Mouse (Mus musculus) heart, postnatal 0 days (tissue): ENCODE data around the gene Lhb. TPM values are rescaled to one million over a fixed set of nuclear protein-coding genes. Genes with fewer than 3 reads are reported as not detected.
A peak's percentile ranks its signal among the peaks of the same experiment; 100 is the strongest.

ENCODE experiments used
- ATAC-seq: fragments of 200-750 bp; cut with Nextera tagmentation; 2 replicates; pipeline ENCODE4 v1.8.0; 2017; ENCODE audit warnings: low read depth, moderate number of reproducible peaks, moderate library complexity; ENCODE audit not compliant: insufficient read depth
- DNase-seq: peaks from one replicate; pipeline ENCODE4 v3.0.0-alpha.2; 2016; ENCODE audit warnings: low spot score
- H3K27ac ChIP-seq: fragments of 300-500 bp; sonication (generic); 2 replicates; pipeline ENCODE4 v1.5.1; 2014; ENCODE audit warnings: low read depth, mild to moderate bottlenecking
- H3K27me3 ChIP-seq: fragments of 300-500 bp; sonication (generic); 2 replicates; pipeline ENCODE4 v1.6.1; 2014; ENCODE audit warnings: low read length, mixed read lengths; ENCODE audit not compliant: control insufficient read depth, insufficient read depth
- H3K36me3 ChIP-seq: fragments of 300-500 bp; sonication (generic); replicated peaks from 2 replicates; pipeline ENCODE4 v1.6.1; 2014; ENCODE audit warnings: low read length, mixed read lengths; ENCODE audit not compliant: control insufficient read depth, insufficient read depth
- H3K4me1 ChIP-seq: fragments of 300-500 bp; sonication (generic); 2 replicates; pipeline ENCODE4 v1.6.1; 2014; ENCODE audit warnings: antibody characterized with exemption; ENCODE audit not compliant: control insufficient read depth, insufficient read depth
- H3K4me2 ChIP-seq: fragments of 300-500 bp; sonication (generic); 2 replicates; pipeline ENCODE4 v1.6.1; 2014; ENCODE audit warnings: low read depth, mild to moderate bottlenecking, low read length, moderate library complexity
- H3K4me3 ChIP-seq: fragments of 300-500 bp; sonication (generic); 2 replicates; pipeline ENCODE4 v1.5.1; 2014; ENCODE audit warnings: low read depth, low read length
- H3K9ac ChIP-seq: fragments of 300-500 bp; sonication (generic); replicated peaks from 2 replicates; pipeline ENCODE4 v1.6.1; 2014; ENCODE audit warnings: low read depth, low read length, mixed read lengths
- H3K9me3 ChIP-seq: fragments of 300-500 bp; sonication (generic); replicated peaks from 2 replicates; pipeline ENCODE4 v1.6.1; 2016; ENCODE audit warnings: low read length; ENCODE audit not compliant: control insufficient read depth
- CTCF ChIP-seq: IDR thresholded peaks from 2 replicates; pipeline ENCODE4 v1.5.1; 2016; ENCODE audit warnings: antibody characterized with exemption, control low read depth, low read depth
- EP300 ChIP-seq: IDR thresholded peaks from 2 replicates; pipeline ENCODE4 v1.6.1; 2016; ENCODE audit warnings: antibody characterized with exemption, low read depth
- WGBS: fragments of 180-500 bp; shearing (Covaris S2); extraction: QIAGEN DNeasy Blood & Tissue Kit; methylation state at CpG from one replicate; pipeline ENCODE4 v1.1.7; 2014; 5-methylcytosine and 5-hydroxymethylcytosine counted together
- polyA plus RNA-seq: library from polyadenylated mRNA; unstranded; fragments of >200 nt; fragmentation: Nextera tagmentation; extraction: Ambion mirVana; gene quantifications from 2 replicates; pipeline ENCODE4 v1.2.1, GENCODE M21; 2015
- total RNA-seq: library from RNA; depleted of rRNA; stranded (reverse); fragments of >200 nt; gene quantifications from 2 replicates; pipeline ENCODE4 v1.2.3, GENCODE M21; 2014; ENCODE audit warnings: low replicate concordance

The Lhb gene
- total and polyA plus RNA-seq, 2 experiments from 2014 or later, result not detected

GRCm38 (mm10) chr7:45454971-45455370, 34.4 kb downstream of the Lhb start:
- Histone ChIP-seq H3K9ac (no peak overlapping the region), H3K4me3 (no peak overlapping the region), H3K9me3 (no peaks in the 10 kb centered on the region), H3K4me2 (no peak overlapping the region), H3K27me3 (no peaks in the 10 kb centered on the region), H3K36me3 (peaks cover 63% of the 10 kb centered on the region), H3K27ac (no peak overlapping the region), H3K4me1 (peaks cover 12% of the 10 kb centered on the region; the same call in 1 of the 2 replicates)
- no peak for ATAC-seq
- TF ChIP-seq CTCF, result no peak
- no peak for TF ChIP-seq EP300
- WGBS, result 92% methylated on average over 10 of the region's 15 CpGs
- DNase-seq, result no peak

- no peak overlapping the region for H3K27ac ChIP-seq
- H3K36me3 ChIP-seq, result peaks cover 62% of the 10 kb centered on the region
- H3K27me3 ChIP-seq, result no peaks in the 10 kb centered on the region
- whole genome bisulfite sequencing, result 68% methylated on average over 13 of the region's 13 CpGs
- DNase-seq, result no peak
- H3K4me2 ChIP-seq, result no peak overlapping the region
- H3K4me3 ChIP-seq, result no peak overlapping the region
- no peak overlapping the region for H3K9ac ChIP-seq
- H3K9me3 ChIP-seq, result no peaks in the 10 kb centered on the region
- TF ChIP-seq EP300, result no peak
- no peak for TF ChIP-seq CTCF
- no peak for ATAC-seq
- H3K4me1 ChIP-seq, result peaks cover 21% of the 10 kb centered on the region
These were observed 35.5 kb downstream of the Lhb start for GRCm38 (mm10) chr7:45455932-45456696.

- 25% methylated on average over 9 of the region's 9 CpGs for WGBS
- DNase-seq (no peak), ATAC-seq (no peak)
- Histone ChIP-seq H3K27me3 (no peaks in the 10 kb centered on the region), H3K9me3 (no peaks in the 10 kb centered on the region), H3K36me3 (peaks cover 59% of the 10 kb centered on the region), H3K9ac (no peak overlapping the region), H3K4me1 (peaks cover 21% of the 10 kb centered on the region), H3K4me2 (0 out of 2 replicates have a peak overlapping the region, but pooled peaks have one; percentile 81), H3K27ac (peak overlapping the region; percentile 22; the same call in 1 of the 2 replicates), H3K4me3 (no peak overlapping the region)
- TF ChIP-seq CTCF, result no peak
- no peak for TF ChIP-seq EP300
These were observed 36.1 kb downstream of the Lhb start for GRCm38 (mm10) chr7:45456721-45457203.

- no peaks in the 10 kb centered on the region for H3K9me3 ChIP-seq
- H3K36me3 ChIP-seq, result peaks cover 55% of the 10 kb centered on the region
- no peak for DNase-seq
- peak overlapping the region; percentile 88; the same call in 1 of the 2 replicates for H3K9ac ChIP-seq
- no peak for ATAC-seq
- H3K27me3 ChIP-seq, result no peaks in the 10 kb centered on the region
- H3K4me3 ChIP-seq, result peak overlapping the region; percentile 74
- H3K4me2 ChIP-seq, result peak overlapping the region; percentile 81
- WGBS, result 46% methylated on average over 9 of the region's 10 CpGs
- peak overlapping the region; percentile 22; the same call in 1 of the 2 replicates for H3K27ac ChIP-seq
- peaks cover 21% of the 10 kb centered on the region for H3K4me1 ChIP-seq
- peak; percentile 53; the same call in 1 of the 2 replicates for TF ChIP-seq EP300
- no peak for TF ChIP-seq CTCF
These were observed 36.8 kb downstream of the Lhb start for GRCm38 (mm10) chr7:45457204-45458060.

- no peak for TF ChIP-seq EP300
- no peak for TF ChIP-seq CTCF
- Histone ChIP-seq H3K9ac (peak overlapping the region; percentile 88), H3K36me3 (peaks cover 50% of the 10 kb centered on the region), H3K9me3 (no peaks in the 10 kb centered on the region), H3K27me3 (no peaks in the 10 kb centered on the region), H3K4me2 (peak overlapping the region; percentile 81), H3K27ac (peak overlapping the region; percentile 88), H3K4me1 (peaks cover 21% of the 10 kb centered on the region), H3K4me3 (peak overlapping the region; percentile 74)
- DNase-seq (peak; percentile 62), ATAC-seq (peak; percentile 66)
- under 1% methylated on average over 40 of the region's 43 CpGs for WGBS
These were observed 38.3 kb downstream of the Lhb start for GRCm38 (mm10) chr7:45458748-45459563.
